Mouse (Mus musculus) limb, embryonic 12.5 days (tissue): ENCODE results near the gene Dnajc8. TPM values are rescaled to one million over a fixed set of nuclear protein-coding genes. Genes with fewer than 3 reads are reported as not detected.

Experiments
- ATAC-seq: fragments of 200-750 bp; cut with Nextera tagmentation; 2 replicates; pipeline ENCODE4 v1.8.0; 2017; ENCODE audit warnings: low read depth, moderate TSS enrichment; ENCODE audit not compliant: insufficient number of reproducible peaks, insufficient read depth, low FRiP score, low TSS enrichment
- H3K27ac ChIP-seq: fragments of 300-500 bp; sonication (generic); 2 replicates; pipeline ENCODE4 v1.5.1; 2016; ENCODE audit warnings: mild to moderate bottlenecking, moderate library complexity
- H3K27me3 ChIP-seq: fragments of 300-500 bp; sonication (generic); 2 replicates; pipeline ENCODE4 v1.6.1; 2016; ENCODE audit warnings: mild to moderate bottlenecking, moderate library complexity
- H3K36me3 ChIP-seq: fragments of 300-500 bp; sonication (generic); 2 replicates; pipeline ENCODE4 v1.6.1; 2016; ENCODE audit warnings: mild to moderate bottlenecking, moderate library complexity
- H3K4me1 ChIP-seq: fragments of 300-500 bp; sonication (generic); replicated peaks from 2 replicates; pipeline ENCODE4 v1.6.1; 2016
- H3K4me2 ChIP-seq: fragments of 300-500 bp; sonication (generic); 2 replicates; pipeline ENCODE4 v1.6.1; 2016; ENCODE audit warnings: mild to moderate bottlenecking, moderate library complexity
- H3K4me3 ChIP-seq: fragments of 300-500 bp; sonication (generic); replicated peaks from 2 replicates; pipeline ENCODE4 v1.5.1; 2016; ENCODE audit warnings: mild to moderate bottlenecking
- H3K9ac ChIP-seq: fragments of 300-500 bp; sonication (generic); replicated peaks from 2 replicates; pipeline ENCODE4 v1.6.1; 2016; ENCODE audit warnings: mild to moderate bottlenecking, moderate library complexity
- H3K9me3 ChIP-seq: fragments of 300-500 bp; sonication (generic); 2 replicates; pipeline ENCODE4 v1.6.1; 2016; ENCODE audit warnings: mild to moderate bottlenecking, moderate library complexity
- WGBS: fragments of 180-500 bp; shearing (Covaris S2); methylation state at CpG from one replicate; pipeline ENCODE4 v1.1.7; 2016; 5-methylcytosine and 5-hydroxymethylcytosine counted together
- polyA plus RNA-seq: library from polyadenylated mRNA; unstranded; fragments of >200 nt; fragmentation: Nextera tagmentation; extraction: Ambion mirVana; gene quantifications from 2 replicates; pipeline ENCODE4 v1.2.1, GENCODE M21; 2016

Dnajc8 gene
- polyA plus RNA-seq: 190 and 191 TPM in 2 replicates

GRCm38 (mm10) chr4:132535406-132536121 is at the start of gene Dnajc8:
TSS of gene Dnajc8 (plus strand) at chr4:132535550.
- peaks cover 38% of the 10 kb centered on the region for H3K36me3 ChIP-seq
- ATAC-seq: peak; percentile 68
- peak within 1 kb of the TSS; percentile 74 for H3K27ac ChIP-seq
- H3K9me3 ChIP-seq: no peaks in the 10 kb centered on the region
- WGBS: under 1% methylated on average over 60 of the region's 60 CpGs
- H3K4me3 ChIP-seq: peak within 1 kb of the TSS; percentile 100
- peak within 1 kb of the TSS; percentile 83 for H3K4me2 ChIP-seq
- H3K9ac ChIP-seq: peak within 1 kb of the TSS; percentile 94
- no peaks in the 10 kb centered on the region for H3K27me3 ChIP-seq
- H3K4me1 ChIP-seq: peaks cover 26% of the 10 kb centered on the region

GRCm38 (mm10) chr4:132488521-132488920 is 46.8 kb upstream of the Dnajc8 start:
- Histone ChIP-seq H3K27me3 (no peaks in the 10 kb centered on the region), H3K4me2 (no peak overlapping the region), H3K9me3 (no peaks in the 10 kb centered on the region), H3K36me3 (peaks cover 17% of the 10 kb centered on the region), H3K9ac (no peak overlapping the region), H3K4me1 (peaks cover 9% of the 10 kb centered on the region; the same call in 1 of the 2 replicates), H3K4me3 (no peak overlapping the region), H3K27ac (no peak overlapping the region)
- no peak for ATAC-seq
- 66% methylated on average over 3 of the region's 3 CpGs for WGBS

- Histone ChIP-seq H3K9ac (no peak overlapping the region), H3K4me2 (no peak overlapping the region), H3K9me3 (no peaks in the 10 kb centered on the region), H3K4me1 (peaks cover 9% of the 10 kb centered on the region; the same call in 1 of the 2 replicates), H3K36me3 (peaks cover 19% of the 10 kb centered on the region), H3K4me3 (no peak overlapping the region), H3K27ac (no peak overlapping the region), H3K27me3 (no peaks in the 10 kb centered on the region)
- no peak for ATAC-seq
- WGBS: 65% methylated on average over 6 of the region's 6 CpGs
These were observed 46.4 kb upstream of the Dnajc8 start for GRCm38 (mm10) chr4:132488976-132489375.

GRCm38 (mm10) chr4:132490273-132491010 is 44.9 kb upstream of the Dnajc8 start:
- Histone ChIP-seq H3K27ac (no peak overlapping the region), H3K9me3 (no peaks in the 10 kb centered on the region), H3K4me1 (peaks cover 22% of the 10 kb centered on the region), H3K4me3 (no peak overlapping the region), H3K4me2 (no peak overlapping the region), H3K27me3 (no peaks in the 10 kb centered on the region), H3K36me3 (peaks cover 25% of the 10 kb centered on the region), H3K9ac (no peak overlapping the region)
- ATAC-seq: no peak
- 94% methylated on average over 15 of the region's 15 CpGs for WGBS

- H3K9me3 ChIP-seq: no peaks in the 10 kb centered on the region
- 93% methylated on average over 8 of the region's 8 CpGs for WGBS
- H3K4me2 ChIP-seq: no peak overlapping the region
- H3K27me3 ChIP-seq: no peaks in the 10 kb centered on the region
- H3K4me3 ChIP-seq: no peak overlapping the region
- H3K27ac ChIP-seq: no peak overlapping the region
- ATAC-seq: no peak
- H3K9ac ChIP-seq: no peak overlapping the region
- peaks cover 25% of the 10 kb centered on the region for H3K36me3 ChIP-seq
- H3K4me1 ChIP-seq: peaks cover 22% of the 10 kb centered on the region
These were observed 44.3 kb upstream of the Dnajc8 start for GRCm38 (mm10) chr4:132491057-132491456.

- H3K4me3 ChIP-seq: no peak overlapping the region
- no peak overlapping the region for H3K4me2 ChIP-seq
- H3K27me3 ChIP-seq: no peaks in the 10 kb centered on the region
- no peak overlapping the region for H3K27ac ChIP-seq
- no peak overlapping the region for H3K9ac ChIP-seq
- no peak for ATAC-seq
- H3K4me1 ChIP-seq: peaks cover 22% of the 10 kb centered on the region
- 85% methylated on average over 6 of the region's 6 CpGs for WGBS
- peaks cover 27% of the 10 kb centered on the region for H3K36me3 ChIP-seq
- H3K9me3 ChIP-seq: no peaks in the 10 kb centered on the region
These were observed 43.6 kb upstream of the Dnajc8 start for GRCm38 (mm10) chr4:132491748-132492147.

- 69% methylated on average over 10 of the region's 10 CpGs for WGBS
- H3K9me3 ChIP-seq: no peaks in the 10 kb centered on the region
- no peak for ATAC-seq
- H3K36me3 ChIP-seq: peaks cover 34% of the 10 kb centered on the region
- H3K4me1 ChIP-seq: peaks cover 22% of the 10 kb centered on the region
- no peak overlapping the region for H3K9ac ChIP-seq
- no peak overlapping the region for H3K4me3 ChIP-seq
- no peak overlapping the region for H3K4me2 ChIP-seq
- no peak overlapping the region for H3K27ac ChIP-seq
- no peaks in the 10 kb centered on the region for H3K27me3 ChIP-seq
These were observed 42.9 kb upstream of the Dnajc8 start for GRCm38 (mm10) chr4:132492178-132493060.

- ATAC-seq: no peak
- Histone ChIP-seq H3K4me2 (no peak overlapping the region), H3K27ac (no peak overlapping the region), H3K9me3 (no peaks in the 10 kb centered on the region), H3K4me3 (no peak overlapping the region), H3K4me1 (peaks cover 22% of the 10 kb centered on the region), H3K9ac (no peak overlapping the region), H3K36me3 (peaks cover 53% of the 10 kb centered on the region), H3K27me3 (no peaks in the 10 kb centered on the region)
- 87% methylated on average over 20 of the region's 20 CpGs for WGBS
These were observed 41.0 kb upstream of the Dnajc8 start for GRCm38 (mm10) chr4:132494271-132494918.

- no peak overlapping the region for H3K27ac ChIP-seq
- ATAC-seq: no peak
- WGBS: 95% methylated on average over 6 of the region's 6 CpGs
These were observed 33.7 kb upstream of the Dnajc8 start for GRCm38 (mm10) chr4:132501639-132502038.

GRCm38 (mm10) chr4:132503344-132503743 is 32.0 kb upstream of the Dnajc8 start:
- no peak overlapping the region for H3K27ac ChIP-seq
- WGBS: 89% methylated on average over 11 of the region's 11 CpGs
- no peak for ATAC-seq
- H3K9me3 ChIP-seq: no peaks in the 10 kb centered on the region
- no peak overlapping the region for H3K4me2 ChIP-seq
- no peak overlapping the region for H3K4me3 ChIP-seq
- H3K27me3 ChIP-seq: no peaks in the 10 kb centered on the region; the same call in 1 of the 2 replicates
- H3K9ac ChIP-seq: no peak overlapping the region
- H3K4me1 ChIP-seq: no peaks in the 10 kb centered on the region
- H3K36me3 ChIP-seq: peaks cover 13% of the 10 kb centered on the region; the same call in 1 of the 2 replicates

More at GRCm38 (mm10) chr4:132501639-132502038, 33.7 kb upstream of the Dnajc8 start:
- no peak overlapping the region for H3K9ac ChIP-seq
- H3K9me3 ChIP-seq: no peaks in the 10 kb centered on the region
- no peak overlapping the region for H3K4me3 ChIP-seq
- H3K36me3 ChIP-seq: peaks cover 30% of the 10 kb centered on the region; the same call in 1 of the 2 replicates
- no peaks in the 10 kb centered on the region; the same call in 1 of the 2 replicates for H3K27me3 ChIP-seq
- no peak overlapping the region for H3K4me2 ChIP-seq
- H3K4me1 ChIP-seq: no peaks in the 10 kb centered on the region
